Mouse (Mus musculus): ENCODE measurements around the gene Nkx6-2. TPM values are rescaled to one million over a fixed set of nuclear protein-coding genes. Genes with fewer than 3 reads are reported as not detected.

Gene Nkx6-2
- total and polyA plus RNA-seq, 2 experiments: not detected

DNA sequence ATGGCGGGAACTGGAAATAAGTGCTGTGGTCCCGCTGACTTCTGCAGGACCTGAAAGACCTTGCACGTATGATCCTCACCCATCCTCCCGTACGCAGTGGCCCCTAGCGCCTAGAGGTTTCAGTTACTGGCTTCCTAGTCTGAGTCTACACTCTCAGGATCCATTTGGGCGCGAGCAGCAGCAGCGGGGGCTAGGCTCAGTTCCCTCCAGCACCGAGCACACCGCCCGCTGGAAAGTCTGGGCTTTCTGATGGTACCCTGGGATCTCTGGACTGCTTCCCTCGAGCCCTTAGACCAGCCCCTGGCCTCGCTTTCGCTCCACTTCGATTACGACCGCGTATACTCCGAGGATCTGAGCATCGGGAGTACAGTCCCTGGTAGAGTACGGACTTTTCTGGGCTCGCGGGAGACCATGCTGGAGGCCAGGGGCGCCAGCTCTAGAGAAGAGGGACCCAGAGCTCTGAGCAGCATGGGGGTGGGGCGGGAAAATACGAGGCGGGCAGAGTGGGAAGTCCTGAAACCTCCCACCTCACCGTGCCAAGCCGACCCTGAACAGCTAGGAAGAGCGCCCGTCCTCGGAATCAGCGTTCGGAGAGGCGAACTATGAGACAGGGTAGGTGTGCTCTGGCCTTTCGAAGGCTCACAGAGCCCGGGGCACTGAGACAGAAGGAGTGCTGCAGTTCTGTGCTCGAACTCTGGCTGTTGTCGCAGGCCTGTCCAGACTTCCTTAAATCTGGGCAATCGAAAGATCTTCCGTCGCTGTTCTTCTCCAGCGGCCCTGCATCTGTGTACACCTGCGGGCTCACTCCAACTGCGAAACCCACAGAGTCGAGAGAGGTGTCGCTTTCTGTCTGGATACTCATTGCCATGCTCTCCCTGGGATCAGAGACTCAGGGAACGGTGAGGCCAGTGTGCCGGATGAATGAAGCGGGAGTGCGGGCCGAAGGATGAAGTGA lies 1.9 kb upstream of the Nkx6-2 start:
- H3K4me3 ChIP-seq (ENCODE audit: insufficient read depth, low read depth, low read length): no peak overlapping the region
- DNase-seq (ENCODE audit: extremely low read depth, low read depth, low spot score): no peak
- H3K79me2 ChIP-seq (ENCODE audit: control insufficient read depth, insufficient read depth, low read length): no peaks in the 10 kb centered on the region
- peaks cover 29% of the 10 kb centered on the region for H3K27me3 ChIP-seq (ENCODE audit: control insufficient read depth, insufficient read depth, low read length)
- H3K4me1 ChIP-seq (ENCODE audit: control insufficient read depth, insufficient read depth, low read length): no peaks in the 10 kb centered on the region; the same call in 1 of the 2 replicates
- WGBS: 5% methylated on average over 53 of the region's 53 CpGs
- no peaks in the 10 kb centered on the region for H3K36me3 ChIP-seq (ENCODE audit: control insufficient read depth, insufficient read depth, low read length)
- no peak overlapping the region for H3K9ac ChIP-seq (ENCODE audit: low read depth, low read length)
- H3K27ac ChIP-seq (replicated peaks; ENCODE audit: insufficient read depth, low read depth, low read length): no peak overlapping the region
- TF ChIP-seq CTCF (IDR thresholded peaks at IDR 0.05; ENCODE audit: low read depth, low read length) (no peak), POLR2A (IDR thresholded peaks at IDR 0.05; ENCODE audit: extremely low read depth, insufficient read depth, low read length) (no peak)

DNA sequence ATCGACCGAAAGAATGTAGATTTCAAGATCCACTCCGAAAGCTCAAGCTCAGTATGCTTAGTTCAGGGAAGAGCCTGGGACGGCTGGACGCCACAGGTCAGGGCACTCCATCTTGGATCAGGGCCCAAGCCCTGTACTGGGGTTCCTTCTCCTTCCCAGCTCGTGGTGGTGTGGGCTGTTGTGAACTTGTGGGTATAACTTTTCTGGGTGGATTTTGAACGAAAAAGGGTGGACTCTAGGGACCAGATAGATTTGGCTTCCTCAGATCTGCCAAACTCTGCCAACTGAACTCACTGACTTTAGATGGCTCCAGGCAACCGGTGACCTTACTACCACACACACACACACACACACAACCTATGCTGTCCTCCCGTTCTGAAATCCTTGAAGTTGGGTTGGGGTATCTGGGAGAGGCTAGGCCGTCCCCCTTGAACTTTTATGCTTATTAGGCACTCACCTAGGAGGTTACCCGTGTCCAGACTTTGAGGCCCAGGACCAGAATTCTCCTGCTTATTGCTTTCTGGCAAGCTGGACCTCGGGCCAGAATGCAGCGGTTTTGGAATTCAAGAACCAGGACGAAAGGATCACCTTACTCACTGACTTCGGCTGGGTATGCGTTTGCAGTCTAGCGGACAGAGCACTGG lies 619 bp upstream of the Nkx6-2 start:
- no peaks in the 10 kb centered on the region; the same call in 1 of the 2 replicates for H3K4me1 ChIP-seq (ENCODE audit: control insufficient read depth, insufficient read depth, low read length)
- WGBS: 29% methylated on average over 17 of the region's 17 CpGs

DNA sequence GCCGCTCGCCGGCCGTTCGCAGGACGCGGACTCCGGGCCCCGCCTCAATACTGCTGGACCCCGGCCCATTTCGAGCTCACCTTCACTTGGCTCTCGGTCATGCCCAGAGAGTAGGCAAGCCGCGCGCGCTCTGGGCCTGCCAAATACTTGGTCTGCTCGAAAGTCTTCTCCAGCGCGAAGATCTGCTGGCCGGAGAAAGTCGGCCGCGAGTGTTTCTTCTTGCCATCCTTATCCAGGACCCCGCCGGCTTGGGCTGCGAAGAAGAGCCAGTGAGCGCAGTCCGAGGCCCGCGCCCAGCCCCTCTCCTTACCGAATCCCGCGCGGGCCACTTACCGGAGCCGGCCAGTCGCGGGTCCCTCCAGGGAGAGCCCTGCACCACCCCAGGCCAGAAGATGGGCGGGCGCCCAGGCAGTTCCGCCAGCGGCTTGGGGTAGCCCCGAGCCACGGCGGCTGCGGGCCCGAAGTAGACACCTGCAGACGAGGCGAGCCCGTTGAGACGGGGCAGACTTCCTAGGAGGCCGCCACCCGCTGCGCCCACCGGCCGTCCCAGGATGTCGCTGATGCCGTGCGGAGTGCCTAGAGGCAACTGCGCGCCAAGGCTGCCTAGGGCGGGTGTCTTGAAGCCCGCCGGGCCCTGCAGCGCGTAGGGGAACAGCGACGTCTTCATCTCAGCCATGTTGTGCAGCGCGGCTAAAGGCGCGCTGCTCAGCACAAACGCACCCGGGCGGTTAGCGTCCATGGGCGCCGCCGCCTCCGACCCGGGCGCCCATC lies 611 bp downstream of the Nkx6-2 start:
- Histone ChIP-seq H3K27me3 (ENCODE audit: control insufficient read depth, insufficient read depth, low read length) (peaks cover 29% of the 10 kb centered on the region), H3K4me1 (ENCODE audit: control insufficient read depth, insufficient read depth, low read length) (no peaks in the 10 kb centered on the region; the same call in 1 of the 2 replicates)

More for the DNA sequence above, 619 bp upstream of the Nkx6-2 start:
- no peak overlapping the region for H3K27ac ChIP-seq (replicated peaks; ENCODE audit: insufficient read depth, low read depth, low read length)
- H3K9ac ChIP-seq (ENCODE audit: low read depth, low read length): no peak overlapping the region
- H3K79me2 ChIP-seq (ENCODE audit: control insufficient read depth, insufficient read depth, low read length): no peaks in the 10 kb centered on the region
- TF ChIP-seq POLR2A (IDR thresholded peaks at IDR 0.05; ENCODE audit: extremely low read depth, insufficient read depth, low read length) (no peak), CTCF (IDR thresholded peaks at IDR 0.05; ENCODE audit: low read depth, low read length) (no peak)
- H3K27me3 ChIP-seq (ENCODE audit: control insufficient read depth, insufficient read depth, low read length): peaks cover 29% of the 10 kb centered on the region
- no peaks in the 10 kb centered on the region; the same call in 1 of the 2 replicates for H3K36me3 ChIP-seq (ENCODE audit: control insufficient read depth, insufficient read depth, low read length)
- no peak for DNase-seq (ENCODE audit: extremely low read depth, low read depth, low spot score)
- H3K4me3 ChIP-seq (ENCODE audit: insufficient read depth, low read depth, low read length): no peak overlapping the region

GRCm38 (mm10) chr7:139580851-139581775 lies 1.5 kb downstream of the Nkx6-2 start:
- H3K27me3 ChIP-seq (ENCODE audit: control insufficient read depth, insufficient read depth, low read length): peaks cover 29% of the 10 kb centered on the region

More for the DNA sequence above, 611 bp downstream of the Nkx6-2 start:
- Histone ChIP-seq H3K27ac (replicated peaks; ENCODE audit: insufficient read depth, low read depth, low read length) (no peak overlapping the region), H3K79me2 (ENCODE audit: control insufficient read depth, insufficient read depth, low read length) (no peaks in the 10 kb centered on the region), H3K9ac (ENCODE audit: low read depth, low read length) (no peak overlapping the region), H3K4me3 (ENCODE audit: insufficient read depth, low read depth, low read length) (no peak overlapping the region; the same call in 1 of the 2 replicates), H3K36me3 (ENCODE audit: control insufficient read depth, insufficient read depth, low read length) (no peaks in the 10 kb centered on the region; the same call in 1 of the 2 replicates)
- DNase-seq (ENCODE audit: extremely low read depth, low read depth, low spot score): no peak
- WGBS: 3% methylated on average over 82 of the region's 82 CpGs
- TF ChIP-seq POLR2A (IDR thresholded peaks at IDR 0.05; ENCODE audit: extremely low read depth, insufficient read depth, low read length) (no peak), CTCF (IDR thresholded peaks at IDR 0.05; ENCODE audit: low read depth, low read length) (no peak)

More at GRCm38 (mm10) chr7:139580851-139581775, 1.5 kb downstream of the Nkx6-2 start:
- no peaks in the 10 kb centered on the region; the same call in 1 of the 2 replicates for H3K36me3 ChIP-seq (ENCODE audit: control insufficient read depth, insufficient read depth, low read length)
- 11% methylated on average over 78 of the region's 78 CpGs for WGBS
- H3K27ac ChIP-seq (replicated peaks; ENCODE audit: insufficient read depth, low read depth, low read length): no peak overlapping the region
- no peaks in the 10 kb centered on the region for H3K79me2 ChIP-seq (ENCODE audit: control insufficient read depth, insufficient read depth, low read length)
- H3K9ac ChIP-seq (ENCODE audit: low read depth, low read length): no peak overlapping the region
- DNase-seq (ENCODE audit: extremely low read depth, low read depth, low spot score): no peak
- TF ChIP-seq CTCF (IDR thresholded peaks at IDR 0.05; ENCODE audit: low read depth, low read length): no peak
- TF ChIP-seq POLR2A (IDR thresholded peaks at IDR 0.05; ENCODE audit: extremely low read depth, insufficient read depth, low read length): no peak
- no peak overlapping the region for H3K4me3 ChIP-seq (ENCODE audit: insufficient read depth, low read depth, low read length)
- no peaks in the 10 kb centered on the region; the same call in 1 of the 2 replicates for H3K4me1 ChIP-seq (ENCODE audit: control insufficient read depth, insufficient read depth, low read length)

Data from liver, adult 2 months (tissue).